Mouse (Mus musculus) 3T3-L1 (cell line): ENCODE data around the gene Utp14b.

Experiments used
- DNase-seq: peaks from one replicate; pipeline ENCODE4 v3.0.0-alpha.2; 2015; ENCODE audit warnings: low read depth, low spot score

The Utp14b gene

GRCm38 (mm10) chr1:78657671-78658440 is at the start of gene Utp14b, which contains the start of gene Acsl3:
Utp14b (plus strand) TSS chr1:78658038.
Acsl3 (plus strand) TSS chr1:78657825.
- DNase-seq, result peak; percentile 91

- DNase-seq, result no peak
Observed at GRCm38 (mm10) chr1:78609134-78609907, 48.5 kb upstream of the Utp14b start.

DNA sequence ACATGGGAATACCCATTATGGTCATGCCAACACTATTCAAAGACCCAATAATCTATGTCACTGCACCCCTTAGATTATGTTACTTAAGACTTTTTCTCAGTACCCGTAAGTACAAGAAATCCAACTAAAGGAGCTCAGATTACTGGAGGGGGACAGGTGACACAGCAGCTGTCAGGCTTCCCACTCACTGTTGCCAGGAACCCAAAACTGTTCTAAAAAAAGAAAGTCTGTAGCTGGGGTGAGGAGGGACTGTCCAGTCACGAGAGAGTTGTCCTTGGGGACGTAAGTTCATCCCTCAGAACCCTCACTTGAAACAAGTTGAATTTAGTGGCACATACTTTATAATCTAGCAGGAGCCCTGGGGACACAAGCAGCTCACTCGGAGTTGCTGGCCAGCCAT is 46.8 kb upstream of the Utp14b start:
- no peak for DNase-seq

GRCm38 (mm10) chr1:78612959-78613358 is 44.9 kb upstream of the Utp14b start:
- DNase-seq, result no peak

GRCm38 (mm10) chr1:78624352-78624751 is 33.5 kb upstream of the Utp14b start:
- DNase-seq, result no peak

DNA sequence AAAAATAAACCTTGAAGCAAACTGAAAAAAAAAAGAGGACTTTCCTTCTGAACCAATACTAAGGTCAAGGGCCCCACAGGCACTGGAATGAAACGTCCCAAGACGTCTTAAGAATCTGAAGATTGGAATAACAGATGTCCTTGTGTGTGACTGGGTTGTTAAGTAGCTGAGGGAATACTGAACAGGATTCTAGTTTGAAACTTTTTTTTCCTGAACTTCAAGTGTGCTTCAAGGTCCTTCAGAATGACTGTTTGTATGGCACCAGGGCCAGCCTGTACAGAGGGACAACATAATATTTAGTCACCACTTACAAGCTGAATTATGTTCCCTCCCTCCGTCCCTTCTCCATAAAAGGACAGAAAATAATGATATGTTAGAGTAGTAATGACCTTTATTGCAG is 23.4 kb upstream of the Utp14b start:
- no peak for DNase-seq

DNA sequence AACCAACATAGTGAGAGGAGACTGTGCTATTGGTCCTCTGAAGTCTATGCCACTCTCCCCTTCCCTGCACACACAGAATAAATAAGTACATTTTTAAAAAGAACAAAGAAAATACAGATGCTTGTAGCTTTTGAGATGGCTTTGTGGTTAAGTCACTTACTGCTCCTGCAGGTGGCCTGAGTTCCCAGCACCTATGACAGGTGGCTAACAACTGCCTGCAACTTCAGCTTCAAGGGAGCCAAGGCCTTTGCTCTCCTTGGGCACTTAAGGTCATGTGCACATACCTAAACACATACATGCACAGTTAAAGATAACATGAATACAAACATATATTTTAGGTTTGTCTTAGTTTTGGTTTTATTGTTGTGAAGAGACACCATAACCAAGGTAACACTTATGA is 17.0 kb upstream of the Utp14b start:
- no peak for DNase-seq

- no peak for DNase-seq
Observed at GRCm38 (mm10) chr1:78641791-78642190, 16.0 kb upstream of the Utp14b start.

DNA sequence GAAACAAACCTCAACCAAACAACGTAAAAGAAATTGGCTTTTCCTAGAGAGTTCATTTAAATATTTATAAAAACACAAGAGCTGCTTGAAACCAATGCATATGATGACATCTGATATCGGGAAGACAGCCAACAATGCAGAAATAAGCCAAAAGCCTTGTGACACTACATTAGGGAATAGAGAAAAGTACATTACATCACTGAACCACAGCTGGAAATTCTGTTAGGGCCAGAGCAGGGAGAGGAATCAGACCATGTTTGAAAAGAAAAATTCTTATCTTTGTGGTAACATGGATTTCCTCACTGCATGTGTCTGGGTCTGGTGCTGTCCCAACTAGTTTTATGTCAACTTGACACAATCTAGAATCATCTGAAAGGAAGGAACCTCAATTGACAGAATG is 15.6 kb upstream of the Utp14b start:
- peak; percentile 63 for DNase-seq

GRCm38 (mm10) chr1:78647317-78647885 is 10.4 kb upstream of the Utp14b start:
- no peak for DNase-seq

DNA sequence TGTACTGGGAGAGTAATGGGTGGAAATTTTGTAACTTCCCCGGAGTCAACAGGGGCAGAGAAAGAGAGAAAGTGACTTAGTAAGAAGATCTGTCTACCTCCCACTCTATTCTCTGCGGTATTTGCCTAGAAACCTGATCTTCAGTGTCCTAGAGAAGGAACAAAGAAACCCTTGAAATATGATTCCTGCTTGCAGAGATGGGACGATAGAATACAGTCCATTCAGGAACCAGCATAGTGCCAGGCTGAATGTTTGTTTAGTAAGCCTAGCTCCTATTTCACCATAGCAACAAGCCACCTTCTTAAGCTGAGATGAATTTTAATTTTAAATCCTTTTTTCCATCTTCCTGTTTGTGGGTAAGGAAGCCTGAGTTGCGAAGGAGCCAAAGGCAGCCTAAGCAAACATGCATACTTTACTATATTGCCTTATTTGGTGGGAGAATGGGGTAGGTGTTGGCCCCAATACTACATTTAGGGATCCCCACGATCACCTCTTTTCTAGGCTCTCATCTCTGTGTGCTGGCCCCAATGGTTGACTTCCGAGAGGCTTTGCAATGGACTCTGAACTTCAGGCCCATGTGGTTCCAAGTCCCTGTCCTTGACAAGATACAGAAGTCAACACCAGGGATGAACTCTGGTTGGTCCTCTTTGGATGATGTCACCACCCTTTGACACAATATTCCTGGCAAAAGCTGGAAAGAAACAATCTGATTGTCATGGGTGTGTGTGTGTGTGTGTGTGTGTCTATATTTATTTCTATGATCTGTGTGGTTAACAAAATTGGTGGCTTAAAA is 8.4 kb upstream of the Utp14b start:
- peak; percentile 79 for DNase-seq

DNA sequence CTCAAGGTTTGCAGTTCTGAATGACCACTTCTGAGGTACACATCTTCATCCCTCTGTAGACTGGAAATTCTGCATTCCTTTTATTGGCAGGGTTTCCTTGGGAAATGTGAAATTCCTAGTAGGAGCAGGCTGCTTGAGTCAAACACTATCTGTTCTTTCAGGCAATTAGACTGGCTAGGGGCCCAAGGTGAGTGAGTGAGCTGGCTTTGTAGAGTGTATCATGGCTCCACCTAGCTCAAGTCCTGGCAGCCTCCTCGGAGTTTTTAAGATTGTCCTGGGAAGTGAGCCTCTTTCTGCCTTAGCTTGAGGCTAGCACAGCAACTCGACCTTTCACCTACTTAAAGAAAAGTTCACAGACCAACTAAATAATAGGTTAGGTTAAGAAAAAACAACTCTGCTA is 1.4 kb upstream of the Utp14b start:
- DNase-seq, result peak; percentile 42

GRCm38 (mm10) chr1:78657021-78657629 is 713 bp upstream of the Utp14b start:
- no peak for DNase-seq

DNA sequence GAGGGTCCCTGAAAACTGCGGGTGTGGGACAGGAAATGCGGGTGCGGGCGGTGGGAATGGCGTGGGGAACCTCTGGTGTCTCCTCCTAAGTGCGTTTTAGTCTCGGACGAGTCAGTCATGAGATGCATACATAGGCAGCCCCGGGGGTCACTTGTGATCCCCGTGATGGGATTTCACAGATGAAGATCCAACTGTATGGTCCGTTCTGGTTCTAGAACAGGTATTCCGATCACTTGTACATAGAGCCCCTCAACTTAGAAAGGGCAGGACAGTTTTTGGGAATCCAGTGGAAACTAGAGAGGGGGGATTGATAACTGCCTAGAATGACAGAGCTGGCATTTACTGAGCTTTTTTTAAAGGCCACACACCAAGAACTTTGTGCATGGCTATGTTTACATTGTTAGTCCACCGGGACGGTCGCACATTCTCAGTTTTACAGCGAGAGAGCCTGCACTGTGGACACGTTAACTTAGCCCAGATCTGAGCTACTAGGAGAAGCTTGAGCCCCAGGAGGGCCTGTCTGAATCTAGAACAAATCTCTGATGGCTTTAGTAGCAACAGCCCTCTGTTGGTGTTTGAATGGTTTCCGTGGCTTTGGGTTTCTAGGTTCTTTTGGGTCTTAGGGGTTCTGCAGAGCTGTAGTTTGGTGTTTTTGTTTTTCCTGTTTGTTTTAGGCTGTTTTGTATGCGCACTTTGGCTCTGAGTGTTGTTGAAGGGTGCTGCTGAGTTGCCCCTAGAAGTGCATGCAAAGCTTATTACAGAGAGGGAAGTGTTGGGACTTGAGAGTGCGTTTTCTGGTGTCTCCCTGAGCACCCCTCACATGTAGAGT is 817 bp downstream of the Utp14b start:
- peak; percentile 43 for DNase-seq

- peak; percentile 9 for DNase-seq
Observed at GRCm38 (mm10) chr1:78659270-78659823, 1.5 kb downstream of the Utp14b start.

DNA sequence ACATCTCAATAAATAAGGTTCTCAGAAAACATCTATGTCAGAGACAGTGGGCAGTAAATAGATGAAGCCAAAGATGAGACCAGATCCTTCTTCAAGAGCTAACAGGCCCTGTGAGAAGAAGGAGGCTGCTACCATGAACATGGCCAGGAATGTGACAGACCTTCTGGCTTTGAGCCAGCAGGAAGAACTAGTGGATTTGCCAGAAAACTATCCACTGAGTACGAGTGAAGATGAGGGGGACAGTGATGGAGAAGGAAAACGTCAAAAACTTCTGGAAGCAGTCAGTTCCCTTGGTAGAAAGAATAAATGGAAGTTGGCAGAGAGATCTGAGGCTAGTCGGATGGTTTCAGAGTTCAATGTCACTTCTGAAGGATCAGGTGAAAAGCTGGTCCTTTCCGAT is 6.5 kb downstream of the Utp14b start:
- no peak for DNase-seq

DNA sequence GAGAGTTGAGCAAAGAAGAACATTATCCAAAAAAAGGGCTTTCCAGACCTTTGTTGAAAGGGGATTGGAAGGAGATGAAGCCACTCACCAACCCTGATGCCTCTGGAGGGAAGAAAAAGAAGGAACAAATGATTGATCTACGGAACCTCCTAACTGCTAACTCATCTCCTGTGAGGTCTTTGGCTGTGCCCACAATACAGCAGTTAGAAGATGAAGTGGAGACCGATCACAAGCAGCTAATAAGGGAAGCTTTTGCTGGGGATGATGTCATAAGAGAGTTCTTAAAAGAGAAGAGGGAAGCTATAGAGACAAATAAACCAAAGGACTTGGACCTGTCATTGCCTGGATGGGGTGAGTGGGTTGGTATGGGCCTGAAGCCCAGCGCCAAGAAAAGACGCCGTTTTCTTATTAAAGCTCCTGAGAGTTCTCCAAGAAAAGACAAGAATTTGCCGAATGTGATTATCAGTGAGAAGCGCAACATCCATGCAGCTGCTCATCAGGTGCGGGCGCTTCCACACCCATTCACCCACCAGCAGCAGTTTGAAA is 8.2 kb downstream of the Utp14b start:
- no peak for DNase-seq

GRCm38 (mm10) chr1:78666585-78666984 is 8.7 kb downstream of the Utp14b start:
- peak; percentile 14 for DNase-seq

DNA sequence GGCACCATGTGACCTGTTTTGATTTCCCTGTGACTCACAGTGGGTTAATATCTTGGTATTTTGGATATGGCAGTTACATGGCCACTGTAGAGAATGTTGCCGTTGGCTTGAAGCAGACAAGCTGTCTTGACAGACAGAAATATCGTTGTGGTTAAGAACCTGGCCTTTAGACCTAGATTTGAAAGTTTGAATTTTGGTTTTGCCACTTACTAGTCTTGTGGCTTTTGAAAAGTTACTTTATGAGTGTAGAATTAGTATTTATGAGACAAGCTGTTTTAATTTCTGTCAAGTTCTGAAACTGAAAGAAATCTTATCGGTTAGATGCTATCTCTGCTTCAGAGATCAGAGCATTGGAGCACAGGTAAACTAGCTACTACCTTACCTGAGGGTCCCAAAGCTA is 24.5 kb downstream of the Utp14b start:
- no peak for DNase-seq

GRCm38 (mm10) chr1:78684128-78684527 is 26.3 kb downstream of the Utp14b start:
- no peak for DNase-seq
